Mouse (Mus musculus) myocyte (in vitro differentiated cells): ENCODE measurements around the gene Acap3.

Source experiments
- E2F4 ChIP-seq: IDR thresholded peaks from one replicate; pipeline ENCODE4 v1.6.1; 2011; ENCODE audit warnings: mild to moderate bottlenecking, control low read depth, moderate library complexity; ENCODE audit not compliant: insufficient read depth
- MAX ChIP-seq: IDR thresholded peaks from one replicate; pipeline ENCODE4 v1.6.1; 2011; ENCODE audit warnings: low read depth, mild to moderate bottlenecking, control low read depth
- MYOG ChIP-seq, 3 experiments: IDR thresholded peaks; one replicate each; pipeline ENCODE4 v1.6.1; 2011; ENCODE audit warnings: control low read depth in 2 of 3, low read depth in 2 of 3, mild to moderate bottlenecking in 2 of 3; ENCODE audit not compliant: insufficient read length in 2 of 3, control insufficient read depth in 1 of 3, insufficient read depth in 1 of 3
- POLR2A ChIP-seq: IDR thresholded peaks from one replicate; pipeline ENCODE4 v1.6.1; 2011; ENCODE audit warnings: low read depth, mild to moderate bottlenecking, control low read depth, moderate library complexity; ENCODE audit not compliant: insufficient read length
- POLR2AphosphoS2 ChIP-seq: IDR thresholded peaks from one replicate; pipeline ENCODE4 v1.6.1; 2011; ENCODE audit warnings: low read depth, control low read depth; ENCODE audit not compliant: insufficient read length
- TCF12 ChIP-seq: IDR thresholded peaks from one replicate; pipeline ENCODE4 v1.6.1; 2011; ENCODE audit warnings: mild to moderate bottlenecking, control low read depth; ENCODE audit not compliant: poor library complexity, insufficient read depth, severe bottlenecking
- TCF3 ChIP-seq: IDR thresholded peaks from one replicate; pipeline ENCODE4 v1.6.1; 2011; ENCODE audit warnings: low read depth, control low read depth; ENCODE audit not compliant: insufficient read length
- USF1 ChIP-seq: IDR thresholded peaks from one replicate; pipeline ENCODE4 v1.6.1; 2011; ENCODE audit warnings: low read depth, mild to moderate bottlenecking, control low read depth, moderate library complexity

GRCm38 (mm10) chr4:155886330-155886729, 5.3 kb upstream of the Acap3 start:
- no peak for TF ChIP-seq POLR2A
- TF ChIP-seq TCF12, result no peak
- no peak for TF ChIP-seq USF1
- TF ChIP-seq MYOG (IDR thresholded peaks at IDR 0.05; ENCODE audit: control insufficient read depth in 1 of 3, insufficient read depth in 1 of 3, insufficient read length in 2 of 3, low read depth in 2 of 3), result no peak
- no peak for TF ChIP-seq E2F4
- TF ChIP-seq MAX, result no peak
- TF ChIP-seq TCF3, result no peak
- no peak for TF ChIP-seq POLR2AphosphoS2
